Mouse (Mus musculus) thymus, adult 2 months (tissue): ENCODE data around the gene Ms4a5. TPM values are rescaled to one million over a fixed set of nuclear protein-coding genes. Genes with fewer than 3 reads are reported as not detected.

Experiments
- DNase-seq: peaks from one replicate; pipeline ENCODE4 v3.0.0; 2021
- H3K27ac ChIP-seq: fragments of 200-500 bp; 2 replicates; pipeline ENCODE4 v1.5.1; 2012; ENCODE audit warnings: low read length, control low read depth; ENCODE audit not compliant: control insufficient read depth, insufficient read depth
- H3K27me3 ChIP-seq: fragments of 200-500 bp; 2 replicates; pipeline ENCODE4 v1.6.1; 2012; ENCODE audit warnings: mild to moderate bottlenecking, low read length, moderate library complexity, mixed read lengths; ENCODE audit not compliant: control insufficient read depth, insufficient read depth
- H3K36me3 ChIP-seq: fragments of 200-500 bp; 2 replicates; pipeline ENCODE4 v1.6.1; 2012; ENCODE audit warnings: mild to moderate bottlenecking, low read length, moderate library complexity; ENCODE audit not compliant: control insufficient read depth, insufficient read depth
- H3K4me1 ChIP-seq: fragments of 200-500 bp; replicated peaks from 2 replicates; pipeline ENCODE4 v1.6.1; 2012; ENCODE audit warnings: low read length; ENCODE audit not compliant: control insufficient read depth, insufficient read depth
- H3K4me3 ChIP-seq: fragments of 200-500 bp; 2 replicates; pipeline ENCODE4 v1.5.1; 2012; ENCODE audit warnings: mild to moderate bottlenecking, low read length, control low read depth, moderate library complexity; ENCODE audit not compliant: control insufficient read depth, insufficient read depth
- CTCF ChIP-seq: fragments of 200-500 bp; IDR thresholded peaks from 2 replicates; pipeline ENCODE4 v1.5.1; 2012; ENCODE audit warnings: mild to moderate bottlenecking, control low read depth, low read length, moderate library complexity, borderline replicate concordance; ENCODE audit not compliant: control insufficient read depth, poor library complexity, insufficient read depth; ENCODE audit errors: extremely low read depth
- POLR2A ChIP-seq: fragments of 200-500 bp; IDR thresholded peaks from 2 replicates; pipeline ENCODE4 v1.6.1; 2012; ENCODE audit warnings: mild to moderate bottlenecking, low read length, control low read depth, moderate library complexity; ENCODE audit not compliant: control insufficient read depth, poor library complexity, insufficient read depth; ENCODE audit errors: extremely low read depth
- whole genome bisulfite sequencing: fragments of 180-500 bp; shearing (Covaris S2); methylation state at CpG from one replicate; pipeline ENCODE4 v1.1.7; 2018; 5-methylcytosine and 5-hydroxymethylcytosine counted together
- polyA plus RNA-seq: library from polyadenylated mRNA; depleted of rRNA; stranded (reverse); fragments of >200 nt; gene quantifications from 2 replicates; pipeline ENCODE4 v1.2.3, GENCODE M21; 2012; rRNA removed

Gene Ms4a5
- polyA plus RNA-seq, 1 experiment: not detected

DNA sequence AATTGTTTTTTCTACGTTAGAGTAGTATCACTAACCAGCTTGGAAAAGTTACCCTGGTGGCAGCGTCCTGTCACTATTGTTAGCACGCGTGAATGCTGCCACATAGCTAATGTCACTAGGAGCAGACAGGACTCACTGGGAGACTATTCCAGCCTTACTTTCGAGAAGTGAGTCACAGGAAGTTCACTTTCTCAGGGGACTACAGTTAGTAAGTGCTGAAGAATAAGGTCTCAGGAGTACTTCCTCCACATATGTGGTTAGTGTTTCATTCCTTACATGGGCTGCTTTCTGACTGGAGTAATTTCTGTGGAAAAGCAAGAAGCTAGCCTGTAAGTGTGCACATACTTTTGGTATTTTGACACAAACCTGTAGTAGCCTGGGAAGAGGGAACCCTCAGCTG lies 49.4 kb downstream of the Ms4a5 start:
- whole genome bisulfite sequencing: 71% methylated on average over 5 of the region's 5 CpGs
- no peak overlapping the region for H3K4me3 ChIP-seq
- DNase-seq: no peak
- no peak for TF ChIP-seq CTCF
- TF ChIP-seq POLR2A: no peak
- H3K4me1 ChIP-seq: no peaks in the 10 kb centered on the region
- no peaks in the 10 kb centered on the region for H3K27me3 ChIP-seq
- no peaks in the 10 kb centered on the region for H3K36me3 ChIP-seq
- no peak overlapping the region for H3K27ac ChIP-seq

DNA sequence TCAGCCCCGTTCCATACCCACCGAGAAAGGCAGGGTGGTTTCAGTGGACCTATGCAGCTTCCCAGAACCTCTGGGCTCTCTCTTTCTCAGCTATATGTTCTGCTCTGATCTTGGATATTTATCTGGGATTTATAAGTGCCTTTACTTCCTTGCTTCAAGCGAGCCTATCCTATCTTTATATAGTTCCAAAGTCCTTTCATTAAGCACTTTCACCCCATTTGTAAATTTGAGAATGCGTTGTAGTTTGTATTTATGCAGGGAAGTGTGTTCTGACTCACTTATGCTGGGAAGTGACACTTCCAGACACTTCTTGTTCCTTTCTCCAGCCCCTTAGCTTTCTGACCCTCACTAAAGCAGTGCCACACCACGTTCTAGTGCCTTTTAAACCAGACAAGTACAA lies 51.3 kb downstream of the Ms4a5 start, which contains the start of gene Ms4a12:
TSS of gene Ms4a12 (minus strand) at position 101 of the 400 bp plus-strand sequence.
- 84% methylated on average over 5 of the region's 5 CpGs for WGBS

More for the DNA sequence above, 51.3 kb downstream of the Ms4a5 start, which contains the start of gene Ms4a12:
- no peak within 1 kb of the TSS for H3K4me3 ChIP-seq
- no peaks in the 10 kb centered on the region for H3K27me3 ChIP-seq
- no peak within 1 kb of the TSS for H3K27ac ChIP-seq
- no peaks in the 10 kb centered on the region for H3K36me3 ChIP-seq
- DNase-seq: no peak
- TF ChIP-seq CTCF: no peak
- TF ChIP-seq POLR2A: no peak
- no peaks in the 10 kb centered on the region for H3K4me1 ChIP-seq

Other genes with a start within 250 kb of the Ms4a5 start
- gene Ms4a8a, start 202.8 kb downstream of the Ms4a5 start, polyA plus RNA-seq: 0.70 and 1.8 TPM in 2 replicates
- 0.24 TPM in 1 of 2 replicates, not detected in the other for gene 1700017D01Rik, start 153.0 kb downstream of the Ms4a5 start, polyA plus RNA-seq
- gene 1700025F22Rik, start 118.6 kb downstream of the Ms4a5 start, polyA plus RNA-seq: not detected in 2 replicates
- gene Ms4a13, start 87.1 kb downstream of the Ms4a5 start, polyA plus RNA-seq: not detected in 2 replicates
- not detected in 2 replicates for gene Ms4a12, start 51.4 kb downstream of the Ms4a5 start, polyA plus RNA-seq
- gene Ms4a1, start 17.6 kb downstream of the Ms4a5 start, polyA plus RNA-seq: 1.6 and 1.8 TPM in 2 replicates
- 0.33 and 0.74 TPM in 2 replicates for gene Ms4a14, start 30.6 kb upstream of the Ms4a5 start, polyA plus RNA-seq
- 5.8 and 10.6 TPM in 2 replicates for gene Ms4a7, start 52.3 kb upstream of the Ms4a5 start, polyA plus RNA-seq
- gene Ms4a4a, start 91.7 kb upstream of the Ms4a5 start, polyA plus RNA-seq: 0.55 and 0.63 TPM in 2 replicates
- 2.4 TPM in 2 replicates for gene Ms4a4c, start 120.9 kb upstream of the Ms4a5 start, polyA plus RNA-seq
- 43.9 and 57.3 TPM in 2 replicates for gene Ms4a4b, start 159.7 kb upstream of the Ms4a5 start, polyA plus RNA-seq
- gene Ms4a6c, start 185.5 kb upstream of the Ms4a5 start, polyA plus RNA-seq: 4.5 and 6.2 TPM in 2 replicates
- 5.2 and 6.3 TPM in 2 replicates for gene Gm8369, start 202.1 kb upstream of the Ms4a5 start, polyA plus RNA-seq
- gene Ms4a6b, start 232.6 kb upstream of the Ms4a5 start, polyA plus RNA-seq: 41.7 and 46.9 TPM in 2 replicates